Mouse (Mus musculus) MEL (cell line): ENCODE measurements at regions not wholly inside any gene's neighbourhood (a gene's known extent, or its start where the extent isn't known, plus 50 kb on each side); places are given as distances from the start of the nearest gene placed in this dataset.

Experiments used
- DNase-seq: peaks from one replicate; pipeline ENCODE4 v3.0.0; 2011; ENCODE audit warnings: low read depth, low spot score
- H3K27ac ChIP-seq: 2 replicates; pipeline ENCODE4 v1.5.1; 2012; ENCODE audit warnings: low read depth, mild to moderate bottlenecking, control low read depth, low read length, moderate library complexity; ENCODE audit not compliant: control insufficient read depth
- H3K27me3 ChIP-seq, 2 experiments: fragments of 150-350 bp in 1 of 2; sonication (generic) in 1 of 2; 2 replicates each; pipeline ENCODE4 v1.6.1; 2012; ENCODE audit warnings: low read length in 2 of 2, mild to moderate bottlenecking in 2 of 2, improper control_type of control experiment in 1 of 2, moderate library complexity in 1 of 2; ENCODE audit not compliant: insufficient read depth in 2 of 2, control insufficient read depth in 1 of 2
- H3K36me3 ChIP-seq, 2 experiments: 2 replicates each; pipeline ENCODE4 v1.6.1; 2012 to 2014; ENCODE audit warnings: low read length in 2 of 2, improper control_type of control experiment in 1 of 2, inconsistent platforms in 1 of 2, mild to moderate bottlenecking in 1 of 2; ENCODE audit not compliant: insufficient read depth in 2 of 2, control insufficient read depth in 1 of 2
- H3K4me1 ChIP-seq, 2 experiments: fragments of 150-350 bp in 1 of 2; sonication (generic) in 1 of 2; 2 replicates each; pipeline ENCODE4 v1.6.1; 2012; ENCODE audit warnings: low read length in 2 of 2, improper control_type of control experiment in 1 of 2, mild to moderate bottlenecking in 1 of 2; ENCODE audit not compliant: insufficient read depth in 2 of 2, control insufficient read depth in 1 of 2
- H3K4me3 ChIP-seq, 2 experiments: fragments of 150-350 bp in 1 of 2; sonication (generic) in 1 of 2; 2 replicates each; pipeline ENCODE4 v1.5.1; 2012; ENCODE audit warnings: low read depth in 2 of 2, low read length in 2 of 2, mild to moderate bottlenecking in 2 of 2, moderate library complexity in 2 of 2, control low read depth in 1 of 2, improper control_type of control experiment in 1 of 2; ENCODE audit not compliant: control insufficient read depth in 1 of 2, insufficient read depth in 1 of 2
- H3K79me2 ChIP-seq: 2 replicates; pipeline ENCODE4 v1.6.1; 2012; ENCODE audit warnings: mild to moderate bottlenecking, low read length, moderate library complexity; ENCODE audit not compliant: control insufficient read depth, poor library complexity, insufficient read depth
- H3K9ac ChIP-seq: 2 replicates; pipeline ENCODE4 v1.6.1; 2012; ENCODE audit warnings: low read depth, mild to moderate bottlenecking, control low read depth, low read length, moderate library complexity; ENCODE audit not compliant: control insufficient read depth, poor library complexity, severe bottlenecking
- H3K9me3 ChIP-seq: fragments of 150-350 bp; sonication (generic); replicated peaks from 2 replicates; pipeline ENCODE4 v1.6.1; 2012; ENCODE audit warnings: mild to moderate bottlenecking, low read length, improper control_type of control experiment, moderate library complexity; ENCODE audit not compliant: insufficient read depth
- CHD2 ChIP-seq: IDR thresholded peaks from 2 replicates; pipeline ENCODE4 v1.6.1; 2011; ENCODE audit warnings: low read length, improper control_type of control experiment
- ELF1 ChIP-seq: IDR thresholded peaks from 2 replicates; pipeline ENCODE4 v1.6.1; 2014; ENCODE audit warnings: low read depth, mild to moderate bottlenecking, inconsistent platforms, low read length, improper control_type of control experiment, moderate library complexity
- GABPA ChIP-seq: IDR thresholded peaks from 2 replicates; pipeline ENCODE4 v1.6.1; 2012; ENCODE audit warnings: low read depth, mild to moderate bottlenecking, inconsistent platforms, low read length, improper control_type of control experiment, moderate library complexity
- GATA1 ChIP-seq: IDR thresholded peaks from 2 replicates; pipeline ENCODE4 v1.6.1; 2011; ENCODE audit warnings: low read depth, low read length, improper control_type of control experiment
- HCFC1 ChIP-seq: IDR thresholded peaks from 2 replicates; pipeline ENCODE4 v1.6.1; 2012; ENCODE audit warnings: low read depth, mild to moderate bottlenecking, inconsistent platforms, low read length, improper control_type of control experiment, moderate library complexity
- JUND ChIP-seq: IDR thresholded peaks from 2 replicates; pipeline ENCODE4 v1.6.1; 2011; ENCODE audit warnings: low read depth, mild to moderate bottlenecking, improper control_type of control experiment, low read length
- KAT2A ChIP-seq: conservative IDR thresholded peaks from 2 replicates; pipeline ENCODE4 v1.6.1; 2012; ENCODE audit warnings: low read depth, low read length, improper control_type of control experiment, inconsistent platforms
- MAX ChIP-seq: IDR thresholded peaks from 2 replicates; pipeline ENCODE4 v1.6.1; 2011; ENCODE audit warnings: low read length, improper control_type of control experiment
- MAZ ChIP-seq: IDR thresholded peaks from 2 replicates; pipeline ENCODE4 v1.6.1; 2012; ENCODE audit warnings: low read depth, mild to moderate bottlenecking, inconsistent platforms, low read length, improper control_type of control experiment
- MYC ChIP-seq: IDR thresholded peaks from 2 replicates; pipeline ENCODE4 v1.6.1; 2011; ENCODE audit warnings: low read depth, mild to moderate bottlenecking, low read length, improper control_type of control experiment, moderate library complexity
- NRF1 ChIP-seq: IDR thresholded peaks from 2 replicates; pipeline ENCODE4 v1.6.1; 2014; ENCODE audit warnings: low read depth, mild to moderate bottlenecking, inconsistent platforms, low read length, improper control_type of control experiment, moderate library complexity; ENCODE audit not compliant: poor library complexity, insufficient read depth, severe bottlenecking
- POLR2AphosphoS5 ChIP-seq: IDR thresholded peaks from 2 replicates; pipeline ENCODE4 v1.6.1; 2012; ENCODE audit warnings: low read depth, borderline replicate concordance, mild to moderate bottlenecking, inconsistent platforms, low read length, moderate library complexity, mixed read lengths
- SMC3 ChIP-seq: IDR thresholded peaks from 2 replicates; pipeline ENCODE4 v1.6.1; 2011; ENCODE audit warnings: low read depth, low read length, improper control_type of control experiment
- TAL1 ChIP-seq: IDR thresholded peaks from 2 replicates; pipeline ENCODE4 v1.6.1; 2012; ENCODE audit warnings: mild to moderate bottlenecking, inconsistent platforms, low read length, moderate library complexity, mixed read lengths
- USF2 ChIP-seq, 2 experiments: IDR thresholded peaks; 2 replicates each; pipeline ENCODE4 v1.6.1; 2011 to 2012; ENCODE audit warnings: improper control_type of control experiment in 2 of 2, low read length in 2 of 2, borderline replicate concordance in 1 of 2, inconsistent platforms in 1 of 2, low read depth in 1 of 2, mild to moderate bottlenecking in 1 of 2; ENCODE audit not compliant: insufficient read depth in 1 of 2
- ZKSCAN1 ChIP-seq: IDR thresholded peaks from 2 replicates; pipeline ENCODE4 v1.6.1; 2012; ENCODE audit warnings: low read depth, mild to moderate bottlenecking, inconsistent platforms, low read length, improper control_type of control experiment, moderate library complexity
- ZMIZ1 ChIP-seq: IDR thresholded peaks from 2 replicates; pipeline ENCODE4 v1.6.1; 2012; ENCODE audit warnings: low read depth, mild to moderate bottlenecking, inconsistent platforms, low read length, improper control_type of control experiment, moderate library complexity
- ZNF384 ChIP-seq: IDR thresholded peaks from 2 replicates; pipeline ENCODE4 v1.6.1; 2012; ENCODE audit warnings: low read depth, mild to moderate bottlenecking, inconsistent platforms, low read length, improper control_type of control experiment

GRCm38 (mm10) chr5:97330074-97330473 is 62.1 kb downstream of the Naa11 start:
- no peak overlapping the region for H3K4me3 ChIP-seq
- no peaks in the 10 kb centered on the region for H3K79me2 ChIP-seq
- no peaks in the 10 kb centered on the region for H3K4me1 ChIP-seq
- H3K36me3 ChIP-seq = no peaks in the 10 kb centered on the region
- no peak for DNase-seq
- H3K9ac ChIP-seq = no peak overlapping the region
- no peaks in the 10 kb centered on the region for H3K27me3 ChIP-seq
- H3K9me3 ChIP-seq = no peaks in the 10 kb centered on the region
- H3K27ac ChIP-seq = no peak overlapping the region
- TF ChIP-seq ZNF384 (no peak), ZMIZ1 (no peak), MAX (no peak), CHD2 (no peak), POLR2AphosphoS5 (no peak), GABPA (no peak), ZKSCAN1 (no peak), SMC3 (no peak), HCFC1 (no peak), JUND (no peak), NRF1 (no peak), MYC (no peak), TAL1 (no peak)

- Histone ChIP-seq H3K27ac (no peak overlapping the region), H3K79me2 (no peaks in the 10 kb centered on the region), H3K4me3 (no peak overlapping the region), H3K36me3 (no peaks in the 10 kb centered on the region), H3K4me1 (no peaks in the 10 kb centered on the region), H3K9ac (no peak overlapping the region)
- TF ChIP-seq MYC (no peak), JUND (no peak), ELF1 (no peak), POLR2AphosphoS5 (no peak), USF2 (IDR thresholded peaks at IDR 0.05; ENCODE audit: borderline replicate concordance in 1 of 2, insufficient read depth in 1 of 2, low read depth in 1 of 2, low read length in 2 of 2) (no peak), MAZ (no peak), KAT2A (no peak), GATA1 (no peak)
- TF ChIP-seq, all 39 proteins: peak for 0
- H3K9me3 ChIP-seq = no peaks in the 10 kb centered on the region
- no peak for DNase-seq
- H3K27me3 ChIP-seq = no peaks in the 10 kb centered on the region
These were observed 66.3 kb downstream of the Naa11 start for GRCm38 (mm10) chr5:97325831-97326230.
